Mouse (Mus musculus): ENCODE results near the gene Alcam.

Alcam gene

DNA sequence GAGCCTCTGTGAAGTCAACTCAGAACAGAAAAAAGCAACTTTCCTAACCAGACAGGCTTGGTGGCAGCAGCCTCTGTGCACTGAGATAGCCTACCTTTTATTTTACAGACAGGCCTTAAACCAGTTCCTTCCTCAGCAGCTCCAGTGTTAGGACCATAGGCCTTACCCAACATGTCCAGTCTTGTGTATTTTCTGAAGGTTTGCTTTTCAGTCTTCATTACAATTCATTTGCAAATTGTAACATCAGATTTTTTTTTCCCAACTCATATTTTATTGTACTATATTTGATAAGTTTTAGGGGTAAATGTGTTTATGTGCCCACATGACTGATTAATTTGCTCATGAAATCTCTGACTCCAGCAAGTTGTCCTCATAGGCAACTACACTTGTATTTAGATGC lies 14.3 kb downstream of the Alcam start:
- DNase-seq = no peak

DNA sequence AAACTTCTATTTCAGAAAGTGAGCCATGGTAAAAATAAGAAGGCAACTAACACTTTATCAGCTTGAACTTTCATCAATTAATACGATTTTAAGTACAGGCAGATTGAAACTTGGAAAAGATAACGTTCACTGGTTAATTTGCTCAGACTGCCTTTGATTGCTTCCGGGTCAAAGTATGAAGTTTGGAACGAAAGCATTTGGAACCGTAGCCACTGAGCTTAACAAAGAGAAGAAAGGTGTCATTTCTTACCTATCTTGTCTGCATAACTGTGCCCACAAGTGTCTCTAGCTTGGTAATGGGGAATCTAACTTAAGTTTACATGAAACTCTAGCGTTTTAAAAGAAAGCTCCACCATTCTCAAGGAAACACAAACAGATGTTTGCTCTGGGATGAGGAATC lies 14.9 kb downstream of the Alcam start:
- DNase-seq = no peak

DNA sequence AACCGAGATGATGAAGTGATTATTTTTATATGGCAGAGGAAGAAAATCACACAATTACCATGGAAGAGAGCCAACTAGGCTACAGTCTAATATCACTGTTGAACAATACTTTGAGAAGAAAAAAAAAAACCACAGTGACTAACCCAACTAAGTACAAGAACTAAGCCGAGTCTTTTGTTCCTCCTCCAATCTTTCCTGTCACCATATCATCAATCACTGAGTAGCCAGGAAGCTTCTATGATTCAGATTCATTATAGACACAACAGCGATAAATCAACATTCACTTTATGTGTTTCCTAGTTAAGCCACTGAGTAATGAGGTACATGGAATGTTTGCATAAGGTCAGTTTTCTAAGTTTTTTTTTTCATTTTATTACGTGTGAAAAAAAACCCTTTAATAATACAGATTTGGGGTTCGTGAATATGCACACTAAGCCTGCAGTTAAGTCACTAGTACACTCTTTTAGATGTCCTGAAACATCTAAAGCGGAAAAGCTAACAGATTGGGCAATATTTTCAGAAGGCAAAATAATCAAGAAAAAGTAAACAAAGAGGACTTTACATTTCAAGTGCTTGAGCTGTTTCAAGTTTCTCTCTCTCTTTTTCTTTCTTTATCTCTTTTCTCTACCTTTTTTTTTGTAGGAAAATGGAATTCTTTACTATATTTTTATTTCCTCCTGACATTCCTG lies 15.5 kb downstream of the Alcam start:
- DNase-seq = no peak

DNA sequence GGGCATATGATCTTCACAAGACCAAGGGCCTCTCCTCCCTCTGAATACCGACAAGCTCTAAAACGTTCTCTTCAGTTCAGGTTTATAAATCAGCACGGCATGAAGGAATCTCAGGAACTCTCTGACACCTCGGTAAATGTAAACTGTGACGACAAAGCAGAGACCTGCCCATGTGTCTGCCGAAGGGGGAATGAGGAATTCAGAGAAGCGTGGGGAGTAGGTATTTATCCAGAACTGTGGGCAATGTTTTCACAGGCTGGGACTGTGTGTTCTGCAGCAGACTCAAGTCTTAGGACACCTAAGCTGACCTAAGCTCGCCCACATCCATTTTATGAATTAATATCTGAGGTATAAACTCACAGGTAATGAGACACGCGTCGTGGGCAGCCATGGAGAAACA lies 20.7 kb downstream of the Alcam start:
- DNase-seq = no peak

DNA sequence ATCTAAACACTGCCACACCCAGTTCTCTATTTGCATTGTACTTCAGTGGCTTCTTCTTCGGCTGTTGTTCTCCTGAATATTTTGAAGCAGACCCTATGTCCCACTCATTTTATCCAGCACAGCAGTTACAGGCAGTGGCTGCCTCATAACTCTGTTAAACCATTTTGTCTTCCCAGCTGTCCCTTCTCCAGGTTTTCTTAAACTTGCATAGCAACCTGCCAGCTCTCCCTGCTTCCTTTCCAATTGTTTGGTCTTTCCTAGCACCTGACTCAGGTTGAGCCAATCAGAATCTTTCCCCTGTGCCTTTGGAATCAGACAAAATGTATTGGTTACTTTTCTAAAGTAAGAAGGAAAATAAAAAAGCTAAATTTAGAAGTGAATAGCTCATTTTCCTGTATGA lies 21.8 kb downstream of the Alcam start:
- no peak for DNase-seq

DNA sequence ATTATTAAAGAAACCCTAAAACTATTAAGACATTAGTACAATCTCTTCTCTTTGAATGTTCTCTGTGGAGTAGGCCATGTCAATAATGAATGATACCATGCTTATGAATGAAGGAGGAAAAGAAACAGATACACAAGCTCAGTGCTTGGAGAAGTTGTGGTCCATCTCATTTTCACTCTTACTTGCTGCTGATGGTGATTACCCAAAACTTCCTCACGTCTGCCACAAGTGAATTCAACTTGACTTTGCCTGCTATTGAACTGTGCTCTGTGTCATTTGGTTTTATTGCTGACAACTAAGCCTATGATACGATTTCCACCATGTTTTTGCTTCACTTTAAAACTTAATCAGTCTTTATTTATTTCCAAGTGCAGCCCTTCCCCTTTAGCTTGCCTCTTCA lies 22.3 kb downstream of the Alcam start:
- no peak for DNase-seq

DNA sequence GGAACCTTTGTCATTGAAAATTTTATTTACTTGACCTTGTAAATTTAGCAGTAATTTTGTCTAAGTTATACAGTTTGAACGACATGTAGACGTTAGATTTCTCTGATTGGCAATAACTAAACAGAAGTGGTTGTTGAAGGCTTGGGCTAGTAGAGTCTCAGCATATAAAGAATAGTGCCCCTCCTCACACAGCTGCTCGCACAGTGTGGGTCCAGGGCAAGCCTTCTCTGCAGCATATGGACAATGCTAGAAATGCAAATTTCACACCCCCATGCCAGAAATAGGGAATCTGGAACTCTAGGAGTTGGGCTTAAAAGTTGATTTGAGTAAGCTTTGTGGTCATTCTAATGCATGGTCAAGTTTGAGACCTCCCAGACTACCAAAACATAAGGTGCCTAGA lies 23.8 kb downstream of the Alcam start:
- DNase-seq = no peak

DNA sequence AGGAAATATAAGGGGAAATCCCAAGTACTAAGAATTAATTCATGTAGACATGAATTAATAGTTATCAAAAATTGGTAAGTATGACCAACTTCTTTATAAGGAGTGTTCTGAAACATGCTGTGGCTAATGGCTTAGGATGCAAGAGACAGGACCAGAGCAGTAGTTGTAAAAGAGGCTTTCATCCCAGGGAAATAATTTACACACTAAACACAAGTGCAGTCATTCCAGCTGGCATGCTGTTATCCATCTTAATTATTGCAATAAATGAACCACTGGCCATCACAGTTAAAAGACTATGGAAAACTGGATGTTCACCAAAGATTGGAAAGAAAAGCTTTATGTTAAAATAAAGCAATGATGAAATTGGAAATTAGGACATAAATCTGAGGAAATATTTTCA lies 24.2 kb downstream of the Alcam start:
- no peak for DNase-seq

DNA sequence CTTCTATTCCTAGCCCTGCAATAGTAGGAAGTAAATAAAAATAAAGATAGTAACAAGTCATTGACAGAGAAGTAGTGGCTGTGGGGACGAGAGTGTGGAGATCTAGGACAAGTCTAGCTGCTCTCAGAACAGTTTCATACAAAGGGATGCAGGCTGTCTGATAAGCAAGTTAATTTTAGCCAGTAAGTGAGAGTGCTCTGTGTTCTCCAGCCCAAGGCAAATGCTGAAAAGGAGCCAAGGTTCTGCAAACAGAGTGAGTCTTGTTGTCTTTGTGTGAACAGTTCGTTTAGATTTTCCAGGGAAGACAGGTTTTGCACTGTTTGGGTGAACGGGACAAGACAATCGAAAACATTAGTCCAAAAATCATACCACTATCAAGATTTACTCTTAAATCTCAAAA lies 25.4 kb downstream of the Alcam start:
- DNase-seq = no peak

DNA sequence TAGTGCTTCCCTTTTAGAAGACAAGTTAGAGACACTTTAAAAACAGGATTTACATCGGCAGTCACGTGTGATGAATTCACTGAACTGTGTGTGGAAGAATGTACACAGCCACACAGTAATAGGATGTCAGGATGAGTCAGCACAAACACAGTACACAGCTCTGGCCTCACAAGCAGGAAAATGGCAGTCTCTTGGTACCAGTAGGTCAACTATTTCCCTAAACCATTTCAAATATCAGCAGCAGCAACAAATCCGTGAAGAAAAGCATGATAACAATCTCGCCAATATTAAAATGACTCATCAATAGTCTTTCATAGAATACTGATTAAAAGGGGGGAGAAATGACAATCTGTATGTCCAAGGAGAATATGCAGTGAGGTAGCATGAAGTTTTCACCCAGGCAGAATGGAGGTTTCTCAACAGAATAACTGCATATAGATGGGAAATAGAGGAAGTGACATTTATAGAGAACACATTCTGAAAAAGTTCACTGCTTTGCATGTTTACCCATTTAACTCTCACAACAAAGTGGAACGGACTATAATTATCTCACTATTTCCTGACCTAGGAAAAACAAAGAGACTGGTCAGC lies 35.2 kb downstream of the Alcam start:
- no peak for DNase-seq

DNA sequence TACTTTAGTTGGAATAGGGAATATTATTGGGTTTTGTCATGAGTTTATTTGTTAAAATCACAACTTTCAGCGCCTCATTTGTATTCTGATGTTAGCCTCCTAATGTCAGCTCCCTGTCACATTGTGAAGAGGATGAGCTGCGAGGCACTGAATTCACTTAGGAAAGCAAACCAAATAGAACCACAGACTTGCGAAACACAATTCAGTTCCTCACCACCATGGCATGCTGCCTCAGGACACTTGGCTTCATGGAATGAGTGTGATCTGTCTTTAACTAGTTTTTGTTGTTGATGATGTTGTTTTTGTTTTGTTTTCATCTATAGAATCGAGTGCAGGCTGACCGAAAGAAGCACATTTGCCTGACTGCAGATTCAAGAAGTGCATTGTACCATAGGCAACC lies 35.9 kb downstream of the Alcam start:
- no peak for DNase-seq

DNA sequence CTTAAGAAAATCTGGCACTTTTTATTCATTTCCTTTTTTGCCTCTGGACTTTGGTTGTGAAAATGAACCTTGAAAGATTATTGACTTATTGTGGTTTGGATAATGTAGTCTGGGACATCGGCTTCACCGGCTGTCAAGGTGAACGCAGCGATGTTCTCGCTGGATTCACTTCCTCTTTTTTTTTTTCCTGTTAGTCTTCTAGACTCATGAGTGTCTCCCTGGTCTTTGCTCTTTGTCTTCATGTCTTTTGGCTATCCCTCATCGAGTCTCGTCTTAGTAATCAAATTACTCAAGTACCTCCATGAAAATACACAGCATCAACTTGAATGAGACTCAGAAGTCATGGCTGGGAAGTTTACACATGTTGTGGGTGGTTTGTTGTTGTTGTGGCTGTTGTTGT lies 36.7 kb downstream of the Alcam start:
- DNase-seq = no peak

DNA sequence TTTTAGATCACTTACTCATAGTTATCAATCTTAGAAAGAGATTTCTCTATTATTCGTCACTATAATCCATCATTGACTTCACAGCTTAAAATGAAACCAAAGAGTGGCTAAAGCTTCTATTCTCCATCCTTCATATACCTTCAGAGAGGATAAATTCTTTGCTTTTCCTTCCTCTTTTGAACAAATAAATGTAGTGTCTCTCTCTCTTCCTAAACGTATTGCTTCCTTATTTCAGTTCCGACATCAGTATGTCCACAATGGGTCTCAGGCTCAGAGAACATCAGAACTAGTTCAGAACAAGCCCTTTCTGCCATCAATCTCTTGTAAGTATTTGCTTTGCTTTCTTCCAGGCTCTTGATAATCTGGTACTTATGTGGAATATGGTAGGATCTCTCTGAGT lies 40.2 kb downstream of the Alcam start:
- no peak for DNase-seq

DNA sequence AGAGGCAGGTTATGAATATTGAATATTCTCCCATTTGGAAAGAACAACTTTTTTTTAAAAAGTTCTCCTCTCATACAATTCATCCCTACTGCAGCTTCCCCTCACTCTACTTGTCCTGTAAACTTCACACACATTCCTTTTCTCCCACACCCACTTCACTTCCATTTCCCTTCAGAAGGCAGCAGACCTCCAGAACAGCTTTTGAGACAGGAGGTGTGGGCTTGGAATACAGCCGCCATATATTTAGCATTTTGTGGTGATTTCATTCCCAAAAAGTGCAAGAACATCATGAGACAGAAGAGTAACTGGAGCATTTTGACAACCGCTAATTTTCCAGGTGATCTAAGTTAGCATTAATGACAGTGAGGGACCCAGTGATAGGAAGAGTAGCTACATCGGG lies 47.8 kb downstream of the Alcam start:
- DNase-seq = no peak

DNA sequence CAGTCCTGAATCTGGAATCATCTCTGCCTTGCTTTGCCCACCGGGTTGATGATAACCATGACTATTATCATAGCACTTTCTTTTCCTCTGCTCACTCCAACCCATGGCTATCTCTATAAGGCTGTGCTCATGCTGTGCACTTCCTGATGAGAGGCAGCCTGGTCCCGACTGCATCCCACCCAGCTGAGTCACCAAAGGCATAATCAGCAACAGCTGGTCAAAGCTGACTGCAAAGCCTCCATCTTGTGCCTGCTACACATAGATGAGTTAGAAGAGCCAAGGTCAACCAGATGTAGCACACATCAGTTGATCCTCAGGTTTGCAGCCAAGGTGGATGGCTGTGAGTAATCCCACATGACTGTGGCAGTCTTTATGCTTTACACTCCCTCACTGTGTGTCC lies 48.6 kb downstream of the Alcam start:
- no peak for DNase-seq

DNA sequence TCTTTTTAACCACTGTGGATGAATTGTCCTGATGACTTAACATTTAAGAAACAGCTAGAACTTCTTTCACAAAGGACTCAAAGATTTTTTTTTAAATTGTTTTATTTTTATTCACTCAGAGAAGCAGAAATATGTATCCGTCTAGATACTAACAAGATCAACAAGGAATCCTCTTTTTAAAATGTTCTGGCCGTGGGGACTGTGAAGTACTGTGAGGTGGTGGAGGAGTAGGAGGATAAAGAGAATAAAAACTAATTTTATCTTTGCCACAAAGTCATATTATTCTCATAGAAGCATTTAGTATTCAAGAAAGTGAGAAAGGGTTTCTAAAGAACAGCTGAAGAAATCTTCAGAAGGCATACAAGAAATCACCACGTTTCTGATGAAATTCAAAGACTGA lies 54.8 kb downstream of the Alcam start:
- no peak for DNase-seq

DNA sequence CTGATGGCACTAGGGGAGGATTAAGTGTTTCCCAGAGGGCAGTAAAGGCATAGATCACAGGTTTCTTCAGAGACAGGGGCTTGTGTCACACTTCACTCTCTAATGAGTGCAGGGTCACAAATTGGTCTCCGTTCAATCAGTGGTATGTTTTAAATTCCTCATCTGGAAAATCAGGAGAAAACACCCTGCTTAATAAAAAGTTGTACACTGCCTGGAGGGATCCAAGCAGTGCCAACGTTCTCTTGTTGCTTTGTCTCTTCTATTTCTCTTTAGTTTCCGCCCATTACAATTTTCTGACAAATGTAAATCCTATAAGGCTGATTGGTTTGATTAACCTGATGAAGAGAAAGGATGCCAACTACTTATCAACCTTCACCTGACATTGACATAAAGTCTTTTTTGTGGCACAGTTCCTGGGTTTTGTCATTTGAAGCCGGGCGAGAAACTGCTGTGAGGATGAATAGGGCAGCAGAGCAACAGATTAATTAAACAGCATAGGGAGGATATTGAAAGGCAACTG lies 67.0 kb downstream of the Alcam start:
- no peak for DNase-seq

DNA sequence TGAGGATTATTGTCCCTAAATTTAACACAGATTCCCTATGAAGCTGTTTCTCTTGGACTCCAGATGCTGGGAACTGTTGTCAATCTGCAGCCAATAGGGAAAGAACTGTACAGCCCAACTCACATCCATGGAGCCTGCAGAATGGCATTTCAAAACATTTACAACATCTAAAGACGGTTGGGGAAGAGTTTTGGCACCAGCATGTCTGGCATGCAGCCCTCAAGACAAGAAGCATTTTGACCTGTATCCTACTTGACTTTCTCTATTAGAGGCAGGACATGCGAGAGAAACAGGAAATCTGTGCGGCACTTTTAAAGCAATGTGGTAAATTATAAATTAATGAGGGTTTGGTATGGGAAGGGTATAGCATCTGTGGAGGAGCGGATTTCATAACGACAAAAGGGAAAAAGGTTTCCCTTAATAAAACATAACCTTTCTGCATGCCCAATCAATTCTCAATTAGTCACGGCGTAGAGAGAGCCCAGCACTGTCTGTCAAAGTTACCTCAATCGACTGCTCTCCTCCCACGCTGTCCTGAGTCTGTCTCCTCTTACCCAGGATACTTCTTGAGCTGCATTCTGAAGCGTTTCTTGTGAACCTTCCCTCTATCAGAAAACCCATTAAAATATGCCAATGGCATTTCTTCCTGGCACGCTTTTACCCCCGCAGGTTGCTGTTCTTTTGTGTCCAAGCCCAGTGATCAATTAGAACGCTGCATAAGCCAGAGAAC lies 70.3 kb downstream of the Alcam start:
- no peak for DNase-seq

DNA sequence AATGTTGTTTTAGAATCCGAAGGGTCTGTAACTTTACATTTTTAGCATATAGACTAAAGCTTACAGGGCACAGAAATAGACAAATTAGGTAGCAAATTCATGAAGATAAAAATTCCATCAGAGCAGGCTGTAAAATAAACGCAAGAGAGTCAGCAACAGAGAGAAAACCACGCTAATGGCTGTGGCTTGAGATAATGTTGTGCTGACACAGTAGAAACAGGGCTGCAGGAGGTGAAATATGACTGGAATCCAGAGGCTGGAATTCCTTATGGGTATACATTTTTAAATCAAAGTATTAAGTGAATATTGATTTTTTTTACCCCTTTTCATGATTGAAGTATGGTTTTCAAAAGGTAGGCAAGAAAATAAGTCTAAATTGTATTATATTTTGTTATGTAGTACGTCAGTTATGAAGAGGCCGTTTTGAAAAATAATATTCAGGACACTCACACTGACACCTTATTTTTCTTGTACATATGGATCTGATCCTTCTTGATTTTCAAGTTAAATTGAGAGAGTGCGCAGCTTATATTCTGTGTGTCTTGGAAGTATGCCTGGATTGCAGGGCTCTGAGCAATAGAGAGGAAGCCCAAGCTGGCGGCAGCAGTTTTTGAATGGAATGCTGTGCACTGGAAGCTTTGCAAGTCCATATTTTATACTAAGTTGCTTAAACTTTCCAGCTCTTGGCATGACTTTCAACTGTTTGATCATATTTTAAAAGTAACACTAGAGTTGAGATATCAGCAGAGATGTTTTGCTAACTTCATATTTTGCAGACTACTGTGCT lies 74.9 kb downstream of the Alcam start:
- peak; percentile 2 for DNase-seq

DNA sequence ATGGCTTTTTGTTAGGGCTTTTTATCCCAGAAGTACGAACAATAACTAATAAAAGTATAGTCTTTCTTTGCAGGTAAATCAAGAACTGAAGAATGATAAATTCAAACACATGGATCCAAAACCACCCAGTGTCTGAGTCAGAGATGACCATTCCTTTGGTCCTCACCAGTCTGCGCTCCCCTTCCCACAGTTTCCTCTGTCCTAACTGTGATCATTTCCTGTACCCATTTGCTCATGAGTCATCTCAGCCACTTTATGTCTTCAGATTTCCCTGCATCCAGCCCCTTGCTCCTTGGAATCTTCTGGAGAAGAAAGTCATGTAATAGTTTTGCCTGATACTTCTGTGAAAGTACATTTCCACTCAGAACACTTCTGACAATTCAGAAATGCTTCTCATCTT lies 77.0 kb downstream of the Alcam start:
- DNase-seq = no peak

DNA sequence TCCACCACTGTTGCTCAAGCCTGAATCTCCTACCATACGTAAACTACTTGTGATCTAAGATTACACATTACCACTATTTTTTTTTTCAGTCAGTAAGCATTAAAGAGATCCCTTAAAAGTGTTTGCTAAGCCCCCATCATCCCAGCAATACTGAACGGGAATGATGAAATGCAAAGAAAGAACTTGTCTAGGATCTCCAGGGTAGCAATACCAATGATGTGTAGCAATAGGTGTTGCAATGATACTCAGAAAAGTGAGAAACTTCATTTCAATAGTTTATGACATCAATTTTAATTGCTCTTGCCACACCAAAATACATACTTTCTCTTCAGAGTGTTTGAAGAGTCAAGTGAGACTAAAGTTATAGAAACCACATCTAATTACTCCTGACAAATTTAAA lies 81.9 kb downstream of the Alcam start:
- DNase-seq = no peak

DNA sequence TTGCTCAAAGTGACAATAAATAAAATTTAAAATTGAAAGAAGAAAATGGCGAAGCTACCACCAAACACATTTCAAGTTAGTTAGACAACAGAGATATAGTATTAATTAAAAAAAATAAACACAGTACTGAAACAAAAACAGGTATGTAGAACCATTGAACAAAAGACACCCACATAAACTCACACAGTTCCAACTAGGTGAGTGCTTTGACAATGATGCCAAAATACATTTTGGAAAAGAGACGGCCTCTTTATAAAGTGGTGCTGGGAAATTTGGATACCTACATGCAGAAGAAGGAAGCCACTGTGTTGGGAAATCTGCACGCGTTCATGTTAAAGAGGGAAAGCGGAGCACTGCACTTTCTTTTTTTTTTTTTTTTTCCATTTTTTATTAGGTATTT lies 85.4 kb downstream of the Alcam start:
- DNase-seq = no peak

DNA sequence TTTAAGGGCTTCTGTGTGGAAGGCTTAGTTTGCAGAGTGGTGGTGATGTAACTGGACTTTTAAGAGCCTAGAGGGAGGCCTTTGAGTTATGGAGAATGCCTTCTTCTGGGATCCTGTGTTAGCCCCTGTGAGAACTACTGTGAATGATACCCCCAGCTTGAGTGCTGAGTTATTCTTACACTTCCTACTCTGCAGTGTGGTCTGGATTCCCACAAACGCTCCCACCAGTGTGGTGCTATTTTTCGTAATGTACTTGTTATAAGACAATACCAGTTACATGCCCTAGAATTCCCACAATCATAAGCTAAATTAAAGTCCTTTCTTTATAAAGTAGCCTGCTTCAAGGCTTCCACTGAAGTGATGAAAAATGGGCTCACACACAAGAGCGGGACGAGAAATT lies 87.0 kb downstream of the Alcam start:
- DNase-seq = no peak

Measured in kidney, postnatal 36 days (tissue).